Mouse (Mus musculus): ENCODE measurements around the gene Kbtbd7.

DNA sequence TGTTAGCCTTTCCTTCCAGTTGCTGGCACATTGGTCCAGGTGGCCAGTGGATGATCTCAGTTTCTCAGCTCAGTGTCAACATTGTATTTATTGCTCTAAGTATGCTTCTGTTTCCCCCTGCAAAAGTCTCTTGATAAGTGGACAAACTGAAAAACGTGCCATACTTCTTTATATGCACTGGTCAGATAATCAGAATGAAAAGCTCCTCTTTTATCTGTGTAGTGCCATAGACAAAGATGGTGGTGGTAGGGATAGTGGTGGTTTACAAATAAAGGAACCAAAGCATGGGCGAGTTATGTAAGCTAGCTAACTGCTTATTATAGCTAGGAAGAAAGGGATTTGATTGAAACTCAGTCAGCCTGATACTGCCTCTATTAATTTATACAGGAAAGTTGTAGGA, 18.7 kb upstream of the Kbtbd7 start:
- TF ChIP-seq POLR2A (IDR thresholded peaks at IDR 0.05; ENCODE audit: insufficient read depth, low read length) (no peak), CTCF (IDR thresholded peaks at IDR 0.05; ENCODE audit: low read depth, low read length) (no peak)
